Comparison of ENCODE assay signal across 10 mouse cellular contexts in the genomic region with DNA sequence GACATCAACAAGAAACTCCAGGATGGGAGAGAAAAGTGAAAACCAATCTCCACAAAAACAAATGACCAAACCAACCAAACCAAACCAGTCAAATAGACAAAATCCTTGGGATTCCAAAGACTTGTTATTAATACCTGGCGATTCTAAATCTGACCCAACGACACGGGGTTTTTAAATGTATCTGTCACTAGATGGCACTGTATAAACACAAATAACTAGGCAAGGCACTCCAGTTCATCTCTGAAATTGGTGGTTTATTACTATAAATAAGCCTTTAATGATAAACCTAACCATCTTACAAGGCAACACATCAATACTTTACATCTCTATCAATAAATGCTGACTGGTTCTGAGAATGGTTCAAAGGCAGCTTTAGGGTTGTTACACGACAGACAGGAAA. TPM values are rescaled to one million over a fixed set of nuclear protein-coding genes. Genes with fewer than 3 reads are reported as not detected.
DNase-seq lines count a peak whose midpoint lies in the region; ATAC-seq and TF ChIP-seq lines count a peak whose summit lies in the region.
"Had no signal": no experiment of that assay in that cellular context is flagged by ENCODE, and none has a peak within 500 bp of the region (broad histone marks: within the 10 kb centered on the region; RNA-seq: fewer than 3 reads in every experiment).

No protein-coding gene starts in this region.

- no peak overlapping the region for H3K4me3 ChIP-seq in limb, embryonic 14.5 days (replicated peaks; ENCODE audit: low read length)
- no peak overlapping the region for H3K4me3 ChIP-seq in limb, embryonic 10.5 days
- no peak overlapping the region for H3K4me3 ChIP-seq in heart, embryonic 10.5 days
- no peak overlapping the region for H3K4me3 ChIP-seq in kidney, embryonic 16.5 days (ENCODE audit: low read length)
- H3K4me3 ChIP-seq: erythroblast, embryonic 14.5 days; liver, embryonic 15.5 days had no signal

- H3K27ac ChIP-seq in limb, embryonic 14.5 days (replicated peaks; ENCODE audit: low read depth, low read length) = no peak overlapping the region
- H3K27ac ChIP-seq in limb, embryonic 10.5 days = no peak overlapping the region
- H3K27ac ChIP-seq in heart, embryonic 10.5 days = no peak overlapping the region
- no peak overlapping the region for H3K27ac ChIP-seq in kidney, embryonic 16.5 days (ENCODE audit: low read length)
- H3K27ac ChIP-seq: liver, embryonic 15.5 days had no signal

- 22% methylated on average over 4 of the region's 4 CpGs for WGBS in limb, embryonic 14.5 days
- WGBS in limb, embryonic 10.5 days = 34% methylated on average over 4 of the region's 4 CpGs
- WGBS in heart, embryonic 10.5 days = 40% methylated on average over 4 of the region's 4 CpGs
- WGBS in kidney, embryonic 16.5 days = 28% methylated on average over 4 of the region's 4 CpGs

- no peaks in the 10 kb centered on the region for H3K9me3 ChIP-seq in limb, embryonic 14.5 days (ENCODE audit: control insufficient read depth, low read length)
- H3K9me3 ChIP-seq in limb, embryonic 10.5 days (replicated peaks) = no peaks in the 10 kb centered on the region
- H3K9me3 ChIP-seq in heart, embryonic 10.5 days = no peaks in the 10 kb centered on the region
- no peaks in the 10 kb centered on the region for H3K9me3 ChIP-seq in kidney, embryonic 16.5 days (ENCODE audit: low read length)
- H3K9me3 ChIP-seq: liver, embryonic 15.5 days had no signal

- H3K27me3 ChIP-seq in limb, embryonic 14.5 days (ENCODE audit: control insufficient read depth, insufficient read depth, low read length) = no peaks in the 10 kb centered on the region
- H3K27me3 ChIP-seq in limb, embryonic 10.5 days (ENCODE audit: low read depth, poor library complexity, severe bottlenecking) = no peaks in the 10 kb centered on the region; the same call in 1 of the 2 replicates
- 0 out of 2 replicates have a peak, but pooled peaks cover 5% of the 10 kb centered on the region for H3K27me3 ChIP-seq in heart, embryonic 10.5 days (ENCODE audit: insufficient read depth, poor library complexity, severe bottlenecking)
- H3K27me3 ChIP-seq in kidney, embryonic 16.5 days (ENCODE audit: insufficient read depth, low read length) = no peaks in the 10 kb centered on the region

- no peaks in the 10 kb centered on the region for H3K36me3 ChIP-seq in limb, embryonic 14.5 days (ENCODE audit: control insufficient read depth, insufficient read depth, low read length)
- H3K36me3 ChIP-seq in limb, embryonic 10.5 days = no peaks in the 10 kb centered on the region
- no peaks in the 10 kb centered on the region for H3K36me3 ChIP-seq in heart, embryonic 10.5 days
- H3K36me3 ChIP-seq in kidney, embryonic 16.5 days (ENCODE audit: insufficient read depth, low read length) = no peaks in the 10 kb centered on the region
- H3K36me3 ChIP-seq: liver, embryonic 15.5 days had no signal

- peak; percentile 22 to 61 for DNase-seq in cerebellum, postnatal 10 days
- no peak for DNase-seq in cerebellum, adult 11-12 months
- DNase-seq in limb, embryonic 14.5 days (ENCODE audit: low spot score) = peak; percentile 61
- DNase-seq in limb, embryonic 10.5 days (ENCODE audit: low spot score) = no peak
- peak; percentile 66 for DNase-seq in embryo, embryonic 10 days (ENCODE audit: low spot score)
- DNase-seq in heart, embryonic 10.5 days (ENCODE audit: low spot score) = no peak

- H3K9ac ChIP-seq in limb, embryonic 14.5 days (ENCODE audit: low read depth, low read length, severe bottlenecking) = no peak overlapping the region
- H3K9ac ChIP-seq in kidney, embryonic 16.5 days (replicated peaks; ENCODE audit: low read length) = no peak overlapping the region
- H3K9ac ChIP-seq: liver, embryonic 15.5 days had no signal

- TF ChIP-seq POLR2A in limb, embryonic 14.5 days (IDR thresholded peaks at IDR 0.05; ENCODE audit: borderline replicate concordance, extremely low read depth, insufficient read depth, insufficient read length) = no peak

- no peak for ATAC-seq in limb, embryonic 14.5 days (ENCODE audit: low FRiP score, low read depth)
- peak; percentile 58; the same call in 1 of the 2 replicates for ATAC-seq in neutrophil, adult 5-6 weeks (ENCODE audit: extremely low read depth, insufficient number of reproducible peaks, low FRiP score, poor library complexity, severe bottlenecking)
- no peak for ATAC-seq in kidney, embryonic 16.5 days (ENCODE audit: low FRiP score, low TSS enrichment)

- H3K4me2 ChIP-seq in limb, embryonic 14.5 days (replicated peaks; ENCODE audit: low read depth, low read length, severe bottlenecking) = no peak overlapping the region
- H3K4me2 ChIP-seq in kidney, embryonic 16.5 days (replicated peaks; ENCODE audit: low read depth, low read length) = no peak overlapping the region
- H3K4me2 ChIP-seq: liver, embryonic 15.5 days had no signal

- H3K4me1 ChIP-seq in limb, embryonic 14.5 days (ENCODE audit: control insufficient read depth, insufficient read depth, low read length) = no peaks in the 10 kb centered on the region
- peaks cover 4% of the 10 kb centered on the region for H3K4me1 ChIP-seq in limb, embryonic 10.5 days
- H3K4me1 ChIP-seq in heart, embryonic 10.5 days = no peaks in the 10 kb centered on the region
- no peaks in the 10 kb centered on the region for H3K4me1 ChIP-seq in kidney, embryonic 16.5 days (ENCODE audit: insufficient read depth, low read length)
- H3K4me1 ChIP-seq: liver, embryonic 15.5 days had no signal

RNA-seq across cellular contexts. Expression of gene Ibtk, which starts 30.3 kb away (rescaled TPM):
- 19.0 and 21.7 TPM in 2 replicates for polyA plus RNA-seq in limb, embryonic 14.5 days (2012; rRNA removed)
- polyA plus RNA-seq in limb, embryonic 14.5 days (2014; fragmentation: Nextera tagmentation; extraction: Ambion mirVana) = 41.8 and 43.5 TPM in 2 replicates
- polyA plus RNA-seq in limb, embryonic 10.5 days (2016; fragmentation: Nextera tagmentation; extraction: Ambion mirVana) = 29.8 and 36.9 TPM in 2 replicates
- total RNA-seq in neutrophil, adult 5-6 weeks (2017) = 90.9 and 110 TPM in 2 replicates
- polyA plus RNA-seq in heart, embryonic 10.5 days (2016; fragmentation: Nextera tagmentation; extraction: Ambion mirVana) = 27.5 and 30.7 TPM in 2 replicates
- 28.9 and 30.4 TPM in 2 replicates for polyA plus RNA-seq in kidney, embryonic 16.5 days (2015; fragmentation: Nextera tagmentation; extraction: Ambion mirVana)

Comparison
In these comparisons a context has a peak if more than half of its experiments do, and no peak if none do; other contexts are left out.
1. DNase-seq: peak in cerebellum, postnatal 10 days (2 of 2), limb, embryonic 14.5 days (single experiment) and embryo, embryonic 10 days (single experiment); none in cerebellum, adult 11-12 months (single experiment), limb, embryonic 10.5 days (single experiment) and heart, embryonic 10.5 days (single experiment).